Mouse (Mus musculus) bone marrow, adult 2 months (tissue): Measurements from ENCODE around the gene Stk39.

Experiments used
- CTCF ChIP-seq: fragments of 200-500 bp; IDR thresholded peaks from 2 replicates; pipeline ENCODE4 v1.5.1; 2011; ENCODE audit warnings: low read length, control low read depth; ENCODE audit not compliant: control insufficient read depth, insufficient read depth
- POLR2A ChIP-seq: fragments of 200-500 bp; IDR thresholded peaks from 2 replicates; pipeline ENCODE4 v1.6.1; 2011; ENCODE audit warnings: low read depth, mild to moderate bottlenecking, control low read depth, low read length, borderline replicate concordance; ENCODE audit not compliant: control insufficient read depth

- TF ChIP-seq CTCF: no peak
- TF ChIP-seq POLR2A: no peak
Observed at GRCm38 (mm10) chr2:68472921-68473320, 853 bp upstream of the Stk39 start.
